Mouse (Mus musculus) G1E (cell line): ENCODE results near the gene Sox15. TPM values are rescaled to one million over a fixed set of nuclear protein-coding genes. Genes with fewer than 3 reads are reported as not detected.

Experiments used
- ATAC-seq: 2 replicates; pipeline ENCODE4 v1.8.0; 2016; ENCODE audit warnings: mild to moderate bottlenecking; ENCODE audit not compliant: insufficient number of reproducible peaks, poor library complexity, low FRiP score, severe bottlenecking; ENCODE audit errors: extremely low read depth
- DNase-seq: peaks from one replicate; pipeline ENCODE4 v3.0.0; 2012; ENCODE audit warnings: low spot score
- H3K27me3 ChIP-seq: 2 replicates; pipeline ENCODE4 v1.6.1; 2012; ENCODE audit warnings: mild to moderate bottlenecking, low read length, inconsistent platforms; ENCODE audit not compliant: insufficient read depth
- H3K36me3 ChIP-seq: replicated peaks from 2 replicates; pipeline ENCODE3; 2012; ENCODE audit warnings: mild to moderate bottlenecking, inconsistent platforms
- H3K4me1 ChIP-seq: 2 replicates; pipeline ENCODE4 v1.6.1; 2012; ENCODE audit warnings: low read depth, low read length, inconsistent platforms, mixed read lengths; ENCODE audit not compliant: insufficient read depth
- H3K4me3 ChIP-seq: 2 replicates; pipeline ENCODE4 v1.5.1; 2012; ENCODE audit warnings: low read depth, mild to moderate bottlenecking, inconsistent platforms, low read length, moderate library complexity, mixed read lengths
- H3K9me3 ChIP-seq: replicated peaks from 2 replicates; pipeline ENCODE4 v1.6.1; 2012; ENCODE audit warnings: inconsistent platforms
- CTCF ChIP-seq: IDR thresholded peaks from 2 replicates; pipeline ENCODE4 v1.5.1; 2012; ENCODE audit warnings: low read depth, low read length, inconsistent platforms, mixed read lengths
- GATA1 ChIP-seq: IDR thresholded peaks from 2 replicates; pipeline ENCODE4 v1.6.1; 2012; ENCODE audit warnings: borderline replicate concordance, low read length, inconsistent platforms, mixed read lengths
- GATA2 ChIP-seq: IDR thresholded peaks from 2 replicates; pipeline ENCODE4 v1.6.1; 2012; ENCODE audit warnings: low read depth, low read length, inconsistent platforms, borderline replicate concordance
- POLR2AphosphoS5 ChIP-seq: IDR thresholded peaks from 2 replicates; pipeline ENCODE4 v1.6.1; 2012; ENCODE audit warnings: low read depth, low read length, inconsistent platforms; ENCODE audit not compliant: insufficient replicate concordance
- TAL1 ChIP-seq: conservative IDR thresholded peaks from 2 replicates; pipeline ENCODE4 v1.6.1; 2012; ENCODE audit warnings: low read depth, low read length, inconsistent platforms, mixed read lengths
- polyA plus RNA-seq: library from polyadenylated mRNA; stranded (reverse); fragments of >175 nt; gene quantifications from 2 replicates; pipeline ENCODE4 v1.2.3, GENCODE M21; 2012
- total RNA-seq, 2 experiments: library from RNA; stranded (forward) in 1 of 2; stranded (reverse) in 1 of 2; fragments of 200-1000 nt in 1 of 2; fragments of >200 nt in 1 of 2; fragmentation: Nextera tagmentation in 1 of 2; gene quantifications; 2 replicates each; pipeline ENCODE4 v1.2.3; 2014 to 2017

The Sox15 gene
- total and polyA plus RNA-seq, 3 experiments: 0.36 TPM; not detected in 2

DNA sequence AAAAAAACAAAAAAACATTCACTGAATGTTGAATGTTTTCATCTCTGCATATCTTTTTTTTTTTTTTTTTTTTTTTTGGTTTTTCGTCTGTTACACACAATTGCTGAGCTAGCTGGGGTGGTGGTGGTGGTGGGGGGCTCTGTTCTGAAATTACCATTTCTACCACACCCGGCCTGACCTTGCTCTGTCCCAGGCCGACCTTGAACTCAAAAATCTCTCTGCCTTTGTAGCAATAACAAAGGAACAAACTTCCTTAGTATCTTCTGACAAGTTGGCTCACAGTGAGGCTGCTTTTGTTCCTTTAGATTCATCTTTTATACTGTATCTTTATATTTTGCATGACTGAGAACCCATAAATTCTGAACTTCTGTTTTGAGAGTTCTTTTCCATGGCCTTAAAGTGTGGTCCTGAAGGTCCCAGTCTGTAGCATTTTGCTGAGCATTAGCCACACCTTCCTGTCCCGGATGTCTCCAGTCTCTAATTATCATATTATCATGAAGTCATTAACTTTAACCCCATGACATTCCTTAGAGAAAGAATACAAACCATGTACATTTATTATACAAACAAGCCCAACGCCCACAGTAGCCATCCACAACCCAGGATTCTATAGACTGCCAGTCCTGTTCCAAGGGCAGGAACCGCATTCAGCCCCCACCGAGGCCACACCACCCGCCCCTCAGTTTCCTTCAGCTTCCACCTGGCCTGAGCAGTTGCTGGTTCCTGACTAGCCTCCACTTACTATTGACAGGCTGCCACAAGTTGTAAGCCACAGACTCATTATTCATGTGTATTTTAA is 48.9 kb downstream of the Sox15 start:
- TF ChIP-seq GATA2: no peak
- TF ChIP-seq GATA1: no peak
- no peak for TF ChIP-seq POLR2AphosphoS5
- TF ChIP-seq CTCF: no peak
- no peak for TF ChIP-seq TAL1
- no peak overlapping the region for H3K4me3 ChIP-seq
- H3K27me3 ChIP-seq: peaks cover 38% of the 10 kb centered on the region
- no peak for ATAC-seq
- DNase-seq: no peak
- H3K4me1 ChIP-seq: peaks cover 3% of the 10 kb centered on the region; the same call in 1 of the 2 replicates
- no peaks in the 10 kb centered on the region for H3K9me3 ChIP-seq
- H3K36me3 ChIP-seq: no peaks in the 10 kb centered on the region

DNA sequence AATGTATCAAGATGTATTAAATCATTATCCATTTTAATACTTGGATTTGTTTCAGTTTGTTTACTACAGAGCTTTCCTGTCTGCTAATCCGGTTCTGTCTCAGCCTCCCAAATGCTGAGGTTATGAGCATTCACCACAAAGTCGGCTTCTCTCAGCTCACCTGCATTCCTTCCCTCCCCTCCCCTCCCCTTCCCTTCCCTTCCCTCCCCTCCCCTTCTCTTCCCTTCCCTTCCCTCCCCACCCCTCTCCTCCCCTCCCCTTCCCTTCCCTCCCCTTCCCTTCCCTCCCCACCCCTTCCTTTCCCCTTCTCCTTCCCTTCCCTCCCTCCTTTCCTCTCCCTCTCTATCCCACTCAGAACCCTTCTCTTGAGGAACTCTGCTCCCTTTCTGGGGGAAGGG is 49.5 kb downstream of the Sox15 start:
- H3K4me3 ChIP-seq: no peak overlapping the region
- H3K9me3 ChIP-seq: no peaks in the 10 kb centered on the region
- DNase-seq (no peak), ATAC-seq (no peak)
- H3K36me3 ChIP-seq: no peaks in the 10 kb centered on the region
- peaks cover 7% of the 10 kb centered on the region for H3K4me1 ChIP-seq
- peaks cover 43% of the 10 kb centered on the region for H3K27me3 ChIP-seq
- TF ChIP-seq POLR2AphosphoS5 (no peak), GATA2 (no peak), TAL1 (no peak), GATA1 (no peak), CTCF (no peak)

Other genes with a start within 250 kb of the Sox15 start
Only the 20 nearest of the 34 such genes appear.
- gene Dnah2, start 106.2 kb upstream of the Sox15 start, total RNA-seq (2014; fragmentation: Nextera tagmentation): 0.73 and 1.1 TPM in 2 replicates
- gene Dnah2, start 106.2 kb upstream of the Sox15 start, total RNA-seq (2017): 2.6 and 3.2 TPM in 2 replicates
- gene Dnah2, start 106.2 kb upstream of the Sox15 start, polyA plus RNA-seq: 0.06 and 0.13 TPM in 2 replicates
- 0.29 and 0.68 TPM in 2 replicates for gene Efnb3, start 95.1 kb upstream of the Sox15 start, total RNA-seq (2014; fragmentation: Nextera tagmentation)
- gene Efnb3, start 95.1 kb upstream of the Sox15 start, total RNA-seq (2017): 0.27 and 0.29 TPM in 2 replicates
- 0.36 and 0.56 TPM in 2 replicates for gene Efnb3, start 95.1 kb upstream of the Sox15 start, polyA plus RNA-seq
- gene Wrap53, start 75.1 kb upstream of the Sox15 start, total RNA-seq (2014; fragmentation: Nextera tagmentation): 20.5 and 26.1 TPM in 2 replicates
- gene Wrap53, start 75.1 kb upstream of the Sox15 start, total RNA-seq (2017): 9.6 and 9.8 TPM in 2 replicates
- gene Wrap53, start 75.1 kb upstream of the Sox15 start, polyA plus RNA-seq: 15.7 and 22.0 TPM in 2 replicates
- gene Trp53, start 75.0 kb upstream of the Sox15 start, total RNA-seq (2014; fragmentation: Nextera tagmentation): 228 and 271 TPM in 2 replicates
- gene Trp53, start 75.0 kb upstream of the Sox15 start, total RNA-seq (2017): 52.1 and 57.4 TPM in 2 replicates
- 141 and 175 TPM in 2 replicates for gene Trp53, start 75.0 kb upstream of the Sox15 start, polyA plus RNA-seq
- 84.5 and 116 TPM in 2 replicates for gene Atp1b2, start 49.4 kb upstream of the Sox15 start, total RNA-seq (2014; fragmentation: Nextera tagmentation)
- gene Atp1b2, start 49.4 kb upstream of the Sox15 start, total RNA-seq (2017): 3.6 and 4.8 TPM in 2 replicates
- gene Atp1b2, start 49.4 kb upstream of the Sox15 start, polyA plus RNA-seq: 50.0 and 54.6 TPM in 2 replicates
- not detected in 2 replicates for gene Shbg, start 37.4 kb upstream of the Sox15 start, total RNA-seq (2014; fragmentation: Nextera tagmentation)
- not detected in 2 replicates for gene Shbg, start 37.4 kb upstream of the Sox15 start, total RNA-seq (2017)
- gene Shbg, start 37.4 kb upstream of the Sox15 start, polyA plus RNA-seq: not detected in 2 replicates
- 2.4 and 7.3 TPM in 2 replicates for gene Sat2, start 33.3 kb upstream of the Sox15 start, total RNA-seq (2014; fragmentation: Nextera tagmentation)
- gene Sat2, start 33.3 kb upstream of the Sox15 start, total RNA-seq (2017): 1.5 and 2.6 TPM in 2 replicates
- 0.09 TPM in 1 of 2 replicates, not detected in the other for gene Sat2, start 33.3 kb upstream of the Sox15 start, polyA plus RNA-seq
- 90.1 and 92.9 TPM in 2 replicates for gene Fxr2, start 22.3 kb upstream of the Sox15 start, total RNA-seq (2014; fragmentation: Nextera tagmentation)
- gene Fxr2, start 22.3 kb upstream of the Sox15 start, total RNA-seq (2017): 44.9 and 53.6 TPM in 2 replicates
- gene Fxr2, start 22.3 kb upstream of the Sox15 start, polyA plus RNA-seq: 77.8 and 82.4 TPM in 2 replicates
- gene Mpdu1, start 7.3 kb downstream of the Sox15 start, total RNA-seq (2014; fragmentation: Nextera tagmentation): 27.0 and 31.1 TPM in 2 replicates
- gene Mpdu1, start 7.3 kb downstream of the Sox15 start, total RNA-seq (2017): 43.4 and 63.6 TPM in 2 replicates
- gene Mpdu1, start 7.3 kb downstream of the Sox15 start, polyA plus RNA-seq: 22.7 and 24.9 TPM in 2 replicates
- 3.5 TPM in 1 of 2 replicates, not detected in the other for gene Cd68, start 10.8 kb downstream of the Sox15 start, total RNA-seq (2014; fragmentation: Nextera tagmentation)
- gene Cd68, start 10.8 kb downstream of the Sox15 start, total RNA-seq (2017): 5.0 and 6.1 TPM in 2 replicates
- gene Cd68, start 10.8 kb downstream of the Sox15 start, polyA plus RNA-seq: 2.2 and 2.3 TPM in 2 replicates
- 986 and 993 TPM in 2 replicates for gene Eif4a1, start 17.1 kb downstream of the Sox15 start, total RNA-seq (2014; fragmentation: Nextera tagmentation)
- 986 and 1,008 TPM in 2 replicates for gene Eif4a1, start 17.1 kb downstream of the Sox15 start, total RNA-seq (2017)
- gene Eif4a1, start 17.1 kb downstream of the Sox15 start, polyA plus RNA-seq: 197 and 231 TPM in 2 replicates
- 111 and 128 TPM in 2 replicates for gene Senp3, start 26.8 kb downstream of the Sox15 start, total RNA-seq (2014; fragmentation: Nextera tagmentation)
- 107 and 111 TPM in 2 replicates for gene Senp3, start 26.8 kb downstream of the Sox15 start, total RNA-seq (2017)
- 125 and 142 TPM in 2 replicates for gene Senp3, start 26.8 kb downstream of the Sox15 start, polyA plus RNA-seq
- gene Tnfsf13, start 30.5 kb downstream of the Sox15 start, total RNA-seq (2014; fragmentation: Nextera tagmentation): not detected in 2 replicates
- gene Tnfsf13, start 30.5 kb downstream of the Sox15 start, total RNA-seq (2017): not detected in 2 replicates
- not detected in 2 replicates for gene Tnfsf13, start 30.5 kb downstream of the Sox15 start, polyA plus RNA-seq
- not detected in 2 replicates for gene Tnfsf12, start 40.5 kb downstream of the Sox15 start, total RNA-seq (2014; fragmentation: Nextera tagmentation)
- not detected in 2 replicates for gene Tnfsf12, start 40.5 kb downstream of the Sox15 start, total RNA-seq (2017)
- gene Tnfsf12, start 40.5 kb downstream of the Sox15 start, polyA plus RNA-seq: not detected in 2 replicates
- not detected in 2 replicates for gene Tnfsfm13, start 40.8 kb downstream of the Sox15 start, total RNA-seq (2014; fragmentation: Nextera tagmentation)
- not detected in 2 replicates for gene Tnfsfm13, start 40.8 kb downstream of the Sox15 start, total RNA-seq (2017)
- not detected in 2 replicates for gene Tnfsfm13, start 40.8 kb downstream of the Sox15 start, polyA plus RNA-seq
- gene Polr2a, start 103.3 kb downstream of the Sox15 start, total RNA-seq (2014; fragmentation: Nextera tagmentation): 192 and 251 TPM in 2 replicates
- gene Polr2a, start 103.3 kb downstream of the Sox15 start, total RNA-seq (2017): 21.3 and 26.2 TPM in 2 replicates
- gene Polr2a, start 103.3 kb downstream of the Sox15 start, polyA plus RNA-seq: 116 and 119 TPM in 2 replicates
- 1.1 TPM in 1 of 2 replicates, not detected in the other for gene Slc35g3, start 106.7 kb downstream of the Sox15 start, total RNA-seq (2014; fragmentation: Nextera tagmentation)
- 0.27 TPM in 1 of 2 replicates, not detected in the other for gene Slc35g3, start 106.7 kb downstream of the Sox15 start, total RNA-seq (2017)
- 0.18 TPM in 2 replicates for gene Slc35g3, start 106.7 kb downstream of the Sox15 start, polyA plus RNA-seq
- gene Zbtb4, start 110.6 kb downstream of the Sox15 start, total RNA-seq (2014; fragmentation: Nextera tagmentation): 18.4 and 19.0 TPM in 2 replicates
- gene Zbtb4, start 110.6 kb downstream of the Sox15 start, total RNA-seq (2017): 5.6 and 8.6 TPM in 2 replicates
- 13.0 and 13.4 TPM in 2 replicates for gene Zbtb4, start 110.6 kb downstream of the Sox15 start, polyA plus RNA-seq
- 2.3 and 2.8 TPM in 2 replicates for gene Chrnb1, start 140.6 kb downstream of the Sox15 start, total RNA-seq (2014; fragmentation: Nextera tagmentation)
- 1.1 and 1.2 TPM in 2 replicates for gene Chrnb1, start 140.6 kb downstream of the Sox15 start, total RNA-seq (2017)
- 0.39 and 0.50 TPM in 2 replicates for gene Chrnb1, start 140.6 kb downstream of the Sox15 start, polyA plus RNA-seq
- gene Fgf11, start 146.5 kb downstream of the Sox15 start, total RNA-seq (2014; fragmentation: Nextera tagmentation): 24.9 and 28.9 TPM in 2 replicates
- 3.6 and 4.2 TPM in 2 replicates for gene Fgf11, start 146.5 kb downstream of the Sox15 start, total RNA-seq (2017)
- gene Fgf11, start 146.5 kb downstream of the Sox15 start, polyA plus RNA-seq: 7.7 and 8.6 TPM in 2 replicates